Mouse (Mus musculus): ENCODE measurements around the gene Uchl1. TPM values are rescaled to one million over a fixed set of nuclear protein-coding genes. Genes with fewer than 3 reads are reported as not detected.

Uchl1 gene
- total and polyA plus RNA-seq, 3 experiments = not detected

DNA sequence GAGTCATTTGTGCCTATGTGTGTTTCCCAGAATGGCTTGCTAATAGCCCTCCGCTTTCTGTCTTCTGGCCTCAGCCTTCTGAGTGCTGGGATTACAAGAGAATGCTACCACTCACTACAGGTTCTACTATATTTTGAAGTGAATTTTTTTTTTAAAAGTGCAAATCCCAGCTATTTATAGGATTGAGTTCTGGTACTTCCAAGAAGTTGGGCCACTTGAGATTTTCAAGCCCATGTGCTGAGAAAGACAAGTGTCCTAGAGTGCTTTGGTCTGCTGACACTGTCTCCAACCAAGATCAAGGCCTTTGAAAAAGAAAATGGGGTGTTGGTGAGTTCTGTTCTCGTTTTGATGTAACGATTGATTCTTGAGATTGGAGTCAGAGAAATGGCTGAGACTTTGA lies 47.7 kb downstream of the Uchl1 start:
- Histone ChIP-seq H3K36me3 (ENCODE audit: control insufficient read depth in 1 of 2, insufficient read depth in 2 of 2, low read length in 2 of 2) (no peaks in the 10 kb centered on the region), H3K9ac (ENCODE audit: control insufficient read depth, low read depth, low read length, poor library complexity, severe bottlenecking) (no peak overlapping the region), H3K4me3 (ENCODE audit: control insufficient read depth in 1 of 2, insufficient read depth in 1 of 2, low read depth in 2 of 2, low read length in 2 of 2) (no peak overlapping the region), H3K9me3 (replicated peaks; ENCODE audit: insufficient read depth, low read length) (no peaks in the 10 kb centered on the region), H3K4me1 (ENCODE audit: control insufficient read depth in 1 of 2, insufficient read depth in 2 of 2, low read length in 2 of 2) (no peaks in the 10 kb centered on the region), H3K27ac (ENCODE audit: control insufficient read depth, low read depth, low read length) (no peak overlapping the region), H3K79me2 (ENCODE audit: control insufficient read depth, insufficient read depth, low read length, poor library complexity) (no peaks in the 10 kb centered on the region), H3K27me3 (ENCODE audit: control insufficient read depth in 1 of 2, insufficient read depth in 2 of 2, low read length in 2 of 2) (no peaks in the 10 kb centered on the region)
- no peak for DNase-seq (ENCODE audit: low read depth, low spot score)
- TF ChIP-seq E2F4 (IDR thresholded peaks at IDR 0.05; ENCODE audit: borderline replicate concordance, low read depth, low read length) (no peak), POLR2A (IDR thresholded peaks at IDR 0.05; ENCODE audit: control insufficient read depth in 1 of 2, insufficient read depth in 1 of 2, low read depth in 1 of 2, low read length in 2 of 2, poor library complexity in 1 of 2) (no peak), ETS1 (IDR thresholded peaks at IDR 0.05; ENCODE audit: low read depth, low read length) (no peak), ZC3H11A (IDR thresholded peaks at IDR 0.05; ENCODE audit: low read depth, low read length) (no peak), TBP (IDR thresholded peaks at IDR 0.05; ENCODE audit: low read depth, low read length) (no peak), ZKSCAN1 (IDR thresholded peaks at IDR 0.05; ENCODE audit: low read depth, low read length) (no peak), NELFE (IDR thresholded peaks at IDR 0.05; ENCODE audit: low read depth, low read length) (no peak), POLR2AphosphoS5 (IDR thresholded peaks at IDR 0.05; ENCODE audit: borderline replicate concordance, low read depth, low read length) (no peak), TCF12 (IDR thresholded peaks at IDR 0.05; ENCODE audit: low read depth, low read length) (no peak), BHLHE40 (IDR thresholded peaks at IDR 0.05; ENCODE audit: borderline replicate concordance, low read depth, low read length) (no peak), USF2 (IDR thresholded peaks at IDR 0.05; ENCODE audit: borderline replicate concordance in 1 of 2, insufficient read depth in 1 of 2, low read depth in 1 of 2, low read length in 2 of 2) (no peak), USF1 (IDR thresholded peaks at IDR 0.05; ENCODE audit: low read depth, low read length) (no peak), NRF1 (IDR thresholded peaks at IDR 0.05; ENCODE audit: insufficient read depth, low read depth, low read length, poor library complexity, severe bottlenecking) (no peak), SIN3A (IDR thresholded peaks at IDR 0.05; ENCODE audit: low read length) (no peak), SMC3 (IDR thresholded peaks at IDR 0.05; ENCODE audit: low read depth, low read length) (no peak)

DNA sequence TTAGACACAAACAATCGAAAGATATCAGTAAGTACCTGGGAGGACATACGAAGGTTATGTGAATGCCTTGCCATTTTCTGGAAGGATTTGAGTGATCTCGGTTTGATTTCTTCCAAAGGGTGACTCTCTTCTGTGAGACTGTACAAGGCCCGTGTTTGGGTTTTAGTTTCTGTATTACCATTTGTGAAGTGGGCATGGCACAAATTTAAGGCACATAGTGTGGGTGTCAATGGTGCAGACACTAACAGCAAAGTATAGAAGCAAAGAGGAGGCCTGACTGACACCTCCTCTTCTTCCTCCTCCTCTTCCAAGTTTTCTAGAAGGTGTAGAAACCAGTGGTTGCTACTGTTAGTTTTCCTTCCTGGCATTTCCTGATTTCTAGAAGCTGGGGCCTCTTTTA lies 53.4 kb downstream of the Uchl1 start:
- no peak overlapping the region for H3K9ac ChIP-seq (ENCODE audit: control insufficient read depth, low read depth, low read length, poor library complexity, severe bottlenecking)
- H3K4me3 ChIP-seq (ENCODE audit: control insufficient read depth in 1 of 2, insufficient read depth in 1 of 2, low read depth in 2 of 2, low read length in 2 of 2) = no peak overlapping the region
- no peaks in the 10 kb centered on the region for H3K4me1 ChIP-seq (ENCODE audit: control insufficient read depth in 1 of 2, insufficient read depth in 2 of 2, low read length in 2 of 2)
- DNase-seq (ENCODE audit: low read depth, low spot score) = no peak
- TF ChIP-seq USF1 (IDR thresholded peaks at IDR 0.05; ENCODE audit: low read depth, low read length) = no peak
- no peak for TF ChIP-seq RCOR1 (IDR thresholded peaks at IDR 0.05; ENCODE audit: low read depth, low read length)
- no peaks in the 10 kb centered on the region for H3K36me3 ChIP-seq (ENCODE audit: control insufficient read depth in 1 of 2, insufficient read depth in 2 of 2, low read length in 2 of 2)
- H3K9me3 ChIP-seq (replicated peaks; ENCODE audit: insufficient read depth, low read length) = no peaks in the 10 kb centered on the region
- no peak overlapping the region for H3K27ac ChIP-seq (ENCODE audit: control insufficient read depth, low read depth, low read length)
- H3K79me2 ChIP-seq (ENCODE audit: control insufficient read depth, insufficient read depth, low read length, poor library complexity) = no peaks in the 10 kb centered on the region
- no peaks in the 10 kb centered on the region for H3K27me3 ChIP-seq (ENCODE audit: control insufficient read depth in 1 of 2, insufficient read depth in 2 of 2, low read length in 2 of 2)
